Mouse (Mus musculus) heart, postnatal 0 days (tissue): ENCODE data around the gene Sdf4. TPM values are rescaled to one million over a fixed set of nuclear protein-coding genes. Genes with fewer than 3 reads are reported as not detected.

Experiments used
- ATAC-seq: fragments of 200-750 bp; cut with Nextera tagmentation; 2 replicates; pipeline ENCODE4 v1.8.0; 2017; ENCODE audit warnings: low read depth, moderate number of reproducible peaks, moderate library complexity; ENCODE audit not compliant: insufficient read depth
- DNase-seq: peaks from one replicate; pipeline ENCODE4 v3.0.0-alpha.2; 2016; ENCODE audit warnings: low spot score
- H3K27ac ChIP-seq: fragments of 300-500 bp; sonication (generic); 2 replicates; pipeline ENCODE4 v1.5.1; 2014; ENCODE audit warnings: low read depth, mild to moderate bottlenecking
- H3K27me3 ChIP-seq: fragments of 300-500 bp; sonication (generic); 2 replicates; pipeline ENCODE4 v1.6.1; 2014; ENCODE audit warnings: low read length, mixed read lengths; ENCODE audit not compliant: control insufficient read depth, insufficient read depth
- H3K36me3 ChIP-seq: fragments of 300-500 bp; sonication (generic); replicated peaks from 2 replicates; pipeline ENCODE4 v1.6.1; 2014; ENCODE audit warnings: low read length, mixed read lengths; ENCODE audit not compliant: control insufficient read depth, insufficient read depth
- H3K4me1 ChIP-seq: fragments of 300-500 bp; sonication (generic); 2 replicates; pipeline ENCODE4 v1.6.1; 2014; ENCODE audit warnings: antibody characterized with exemption; ENCODE audit not compliant: control insufficient read depth, insufficient read depth
- H3K4me2 ChIP-seq: fragments of 300-500 bp; sonication (generic); 2 replicates; pipeline ENCODE4 v1.6.1; 2014; ENCODE audit warnings: low read depth, mild to moderate bottlenecking, low read length, moderate library complexity
- H3K4me3 ChIP-seq: fragments of 300-500 bp; sonication (generic); 2 replicates; pipeline ENCODE4 v1.5.1; 2014; ENCODE audit warnings: low read depth, low read length
- H3K9ac ChIP-seq: fragments of 300-500 bp; sonication (generic); replicated peaks from 2 replicates; pipeline ENCODE4 v1.6.1; 2014; ENCODE audit warnings: low read depth, low read length, mixed read lengths
- H3K9me3 ChIP-seq: fragments of 300-500 bp; sonication (generic); replicated peaks from 2 replicates; pipeline ENCODE4 v1.6.1; 2016; ENCODE audit warnings: low read length; ENCODE audit not compliant: control insufficient read depth
- CTCF ChIP-seq: IDR thresholded peaks from 2 replicates; pipeline ENCODE4 v1.5.1; 2016; ENCODE audit warnings: antibody characterized with exemption, control low read depth, low read depth
- EP300 ChIP-seq: IDR thresholded peaks from 2 replicates; pipeline ENCODE4 v1.6.1; 2016; ENCODE audit warnings: antibody characterized with exemption, low read depth
- WGBS: fragments of 180-500 bp; shearing (Covaris S2); extraction: QIAGEN DNeasy Blood & Tissue Kit; methylation state at CpG from one replicate; pipeline ENCODE4 v1.1.7; 2014; 5-methylcytosine and 5-hydroxymethylcytosine counted together
- polyA plus RNA-seq: library from polyadenylated mRNA; unstranded; fragments of >200 nt; fragmentation: Nextera tagmentation; extraction: Ambion mirVana; gene quantifications from 2 replicates; pipeline ENCODE4 v1.2.1, GENCODE M21; 2015
- total RNA-seq: library from RNA; depleted of rRNA; stranded (reverse); fragments of >200 nt; gene quantifications from 2 replicates; pipeline ENCODE4 v1.2.3, GENCODE M21; 2014; ENCODE audit warnings: low replicate concordance

Sdf4 gene
- total and polyA plus RNA-seq, 2 experiments from 2014 or later: 105 to 114 TPM

DNA sequence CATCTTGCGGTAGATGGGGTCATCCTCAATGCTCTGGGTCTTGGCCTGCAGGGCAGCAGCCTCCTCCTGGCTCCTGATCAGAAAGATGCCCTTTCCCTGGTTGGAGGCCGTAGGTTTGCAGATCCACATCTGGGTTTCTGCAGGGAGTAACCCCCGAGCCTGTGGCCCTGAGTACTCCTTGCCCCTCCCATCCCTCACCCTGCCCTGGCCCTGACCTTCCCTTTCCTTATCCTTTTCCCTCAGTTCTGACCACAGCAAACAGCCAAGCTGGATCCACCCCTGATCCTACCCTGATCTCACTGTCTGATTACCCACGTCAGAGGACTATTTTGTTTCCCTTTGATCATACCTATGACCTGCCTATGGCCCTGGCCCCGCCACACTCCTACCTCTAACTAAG lies 52.1 kb downstream of the Sdf4 start:
- Histone ChIP-seq H3K36me3 (no peaks in the 10 kb centered on the region), H3K4me1 (no peaks in the 10 kb centered on the region), H3K27me3 (no peaks in the 10 kb centered on the region), H3K27ac (no peak overlapping the region), H3K9me3 (no peaks in the 10 kb centered on the region), H3K9ac (no peak overlapping the region), H3K4me3 (no peak overlapping the region), H3K4me2 (no peak overlapping the region)
- ATAC-seq (no peak), DNase-seq (no peak)
- 65% methylated on average over 5 of the region's 5 CpGs for WGBS
- TF ChIP-seq EP300 (no peak), CTCF (no peak)

- no peak for DNase-seq
- no peaks in the 10 kb centered on the region for H3K27me3 ChIP-seq
- H3K9me3 ChIP-seq: no peaks in the 10 kb centered on the region
- no peak for TF ChIP-seq CTCF
- TF ChIP-seq EP300: no peak
- no peak overlapping the region for H3K27ac ChIP-seq
- no peak overlapping the region for H3K9ac ChIP-seq
- no peak overlapping the region for H3K4me2 ChIP-seq
- H3K4me3 ChIP-seq: no peak overlapping the region
- no peak for ATAC-seq
- no peaks in the 10 kb centered on the region for H3K36me3 ChIP-seq
- peaks cover 16% of the 10 kb centered on the region for H3K4me1 ChIP-seq
- WGBS: 46% methylated on average over 3 of the region's 3 CpGs
Measured at GRCm38 (mm10) chr4:156049779-156050178, 57.1 kb downstream of the Sdf4 start.

- no peaks in the 10 kb centered on the region for H3K27me3 ChIP-seq
- peak; percentile 19 for DNase-seq
- no peak for ATAC-seq
- H3K4me1 ChIP-seq: peaks cover 16% of the 10 kb centered on the region
- 60% methylated on average over 6 of the region's 6 CpGs for WGBS
- no peak overlapping the region for H3K27ac ChIP-seq
- TF ChIP-seq EP300 (no peak), CTCF (no peak)
- H3K36me3 ChIP-seq: no peaks in the 10 kb centered on the region
- H3K9ac ChIP-seq: no peak overlapping the region
- H3K4me3 ChIP-seq: no peak overlapping the region
- no peak overlapping the region for H3K4me2 ChIP-seq
- no peaks in the 10 kb centered on the region for H3K9me3 ChIP-seq
Measured at GRCm38 (mm10) chr4:156050391-156050980, 57.8 kb downstream of the Sdf4 start.

DNA sequence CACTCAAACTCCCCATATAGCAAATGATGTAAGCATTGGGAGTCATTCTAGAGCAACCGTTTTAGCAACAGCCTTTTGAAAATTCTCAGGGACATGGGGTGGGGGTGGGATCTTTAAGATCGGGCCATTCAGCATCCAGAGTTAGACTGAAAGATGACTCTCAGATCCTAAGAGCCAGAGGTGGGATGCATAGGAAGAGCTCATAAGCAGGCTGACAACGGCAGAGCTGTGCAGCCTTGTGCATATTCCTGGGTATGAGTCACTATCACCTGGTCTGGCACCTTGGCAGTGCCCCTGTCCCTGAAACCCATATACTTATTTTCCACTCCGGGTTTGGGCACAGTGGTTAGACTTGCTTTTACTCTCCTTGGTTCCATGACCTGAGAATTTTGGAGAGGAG lies 60.4 kb downstream of the Sdf4 start:
- Histone ChIP-seq H3K27me3 (no peaks in the 10 kb centered on the region), H3K9me3 (no peaks in the 10 kb centered on the region), H3K27ac (peak overlapping the region; percentile 59; the same call in 1 of the 2 replicates), H3K9ac (no peak overlapping the region), H3K4me2 (no peak overlapping the region), H3K4me3 (no peak overlapping the region), H3K4me1 (peaks cover 16% of the 10 kb centered on the region), H3K36me3 (no peaks in the 10 kb centered on the region)
- peak; percentile 69 for ATAC-seq
- TF ChIP-seq EP300: no peak
- TF ChIP-seq CTCF: no peak
- WGBS: 25% methylated on average over 4 of the region's 4 CpGs
- peak; percentile 38 for DNase-seq

DNA sequence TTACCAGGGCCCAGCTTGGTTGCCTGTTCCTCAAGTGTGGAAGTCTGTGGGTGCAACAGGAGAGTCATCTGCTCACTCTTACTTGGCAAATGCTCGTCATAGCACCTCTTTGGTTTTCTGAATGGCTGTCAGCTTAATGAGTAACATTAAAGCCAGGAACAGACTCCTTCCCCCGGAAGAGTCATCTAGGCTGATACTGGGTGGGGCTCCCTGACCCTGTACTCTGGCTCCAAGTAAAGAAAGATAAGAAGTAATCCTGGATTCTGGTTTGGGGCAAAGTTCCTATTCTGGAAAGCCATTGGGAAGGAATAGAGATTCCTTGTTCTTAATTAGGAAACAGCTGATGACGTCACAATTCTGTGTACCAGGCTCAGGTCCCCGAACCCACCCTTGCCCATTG lies 61.5 kb downstream of the Sdf4 start:
- no peak overlapping the region for H3K27ac ChIP-seq
- no peaks in the 10 kb centered on the region for H3K9me3 ChIP-seq
- H3K4me3 ChIP-seq: no peak overlapping the region
- ATAC-seq (no peak), DNase-seq (no peak)
- H3K4me2 ChIP-seq: no peak overlapping the region
- H3K4me1 ChIP-seq: peaks cover 16% of the 10 kb centered on the region
- H3K27me3 ChIP-seq: no peaks in the 10 kb centered on the region
- TF ChIP-seq EP300 (no peak), CTCF (no peak)
- H3K9ac ChIP-seq: no peak overlapping the region
- 77% methylated on average over 4 of the region's 4 CpGs for WGBS
- no peaks in the 10 kb centered on the region for H3K36me3 ChIP-seq

GRCm38 (mm10) chr4:156054606-156055005 lies 61.9 kb downstream of the Sdf4 start:
- Histone ChIP-seq H3K4me3 (no peak overlapping the region), H3K27me3 (no peaks in the 10 kb centered on the region), H3K4me1 (peaks cover 16% of the 10 kb centered on the region), H3K27ac (no peak overlapping the region), H3K9ac (no peak overlapping the region), H3K4me2 (no peak overlapping the region), H3K36me3 (no peaks in the 10 kb centered on the region), H3K9me3 (no peaks in the 10 kb centered on the region)
- TF ChIP-seq CTCF (no peak), EP300 (no peak)
- DNase-seq: no peak
- no peak for ATAC-seq
- 87% methylated on average over 6 of the region's 6 CpGs for WGBS
